Mouse (Mus musculus) forebrain, embryonic 10.5 days (tissue): Measurements from ENCODE around the gene BC030499. TPM values are rescaled to one million over a fixed set of nuclear protein-coding genes. Genes with fewer than 3 reads are reported as not detected.
A peak's percentile ranks its signal among the peaks of the same experiment; 100 is the strongest.

Source experiments
- DNase-seq: peaks from one replicate; pipeline ENCODE4 v3.0.0-alpha.2; 2017; ENCODE audit warnings: low spot score; ENCODE audit errors: extremely low spot score
- H3K27ac ChIP-seq: fragments of 300-500 bp; sonication (generic); 2 replicates; pipeline ENCODE4 v1.5.1; 2016; ENCODE audit warnings: mild to moderate bottlenecking
- H3K27me3 ChIP-seq: fragments of 300-500 bp; sonication (generic); 2 replicates; pipeline ENCODE4 v1.6.1; 2016; ENCODE audit warnings: mild to moderate bottlenecking; ENCODE audit not compliant: poor library complexity, severe bottlenecking
- H3K36me3 ChIP-seq: fragments of 300-500 bp; sonication (generic); replicated peaks from 2 replicates; pipeline ENCODE4 v1.6.1; 2016; ENCODE audit warnings: mild to moderate bottlenecking, moderate library complexity
- H3K4me1 ChIP-seq: fragments of 300-500 bp; sonication (generic); 2 replicates; pipeline ENCODE4 v1.6.1; 2016
- H3K4me3 ChIP-seq: fragments of 300-500 bp; sonication (generic); 2 replicates; pipeline ENCODE4 v1.5.1; 2016; ENCODE audit warnings: mild to moderate bottlenecking, moderate library complexity
- H3K9me3 ChIP-seq: fragments of 300-500 bp; sonication (generic); 2 replicates; pipeline ENCODE4 v1.6.1; 2016; ENCODE audit warnings: mild to moderate bottlenecking, moderate library complexity
- WGBS: fragments of 180-500 bp; shearing (Covaris S2); methylation state at CpG from one replicate; pipeline ENCODE4 v1.1.7; 2016; 5-methylcytosine and 5-hydroxymethylcytosine counted together
- polyA plus RNA-seq: library from polyadenylated mRNA; unstranded; fragments of >200 nt; fragmentation: Nextera tagmentation; extraction: Ambion mirVana; gene quantifications from 2 replicates; pipeline ENCODE4 v1.2.1, GENCODE M21; 2016

The BC030499 gene
- polyA plus RNA-seq, 1 experiment from 2014 or later, result 0.52 TPM

- H3K36me3 ChIP-seq, result peaks cover 90% of the 10 kb centered on the region
These were observed 31.6 kb downstream of the BC030499 start for GRCm38 (mm10) chr11:78322076-78322831.

DNA sequence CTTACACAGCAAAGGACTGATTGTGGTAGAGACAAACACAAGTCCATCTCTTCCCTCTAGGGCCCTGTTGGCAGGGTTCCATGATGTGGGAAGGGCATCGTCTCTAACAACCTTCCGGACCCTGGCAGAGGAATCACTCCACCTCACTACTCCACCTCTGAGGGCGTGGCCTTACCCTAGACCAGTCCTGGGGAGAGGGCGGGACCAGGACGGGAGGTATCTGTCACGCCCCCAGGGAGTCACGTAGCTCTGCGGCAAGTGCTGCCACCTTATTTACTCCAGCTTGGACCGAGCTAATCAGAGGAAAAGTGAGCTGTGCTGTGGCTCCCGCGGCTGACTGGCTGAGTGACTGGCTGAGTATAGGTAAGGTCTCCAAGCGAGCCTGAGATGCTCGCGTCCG, 32.2 kb downstream of the BC030499 start, which contains the start of gene Aldoc:
TSS of gene Aldoc (plus strand) at position 109 of the 400 bp plus-strand sequence.
- Histone ChIP-seq H3K4me3 (peak within 1 kb of the TSS; percentile 22), H3K4me1 (peaks cover 20% of the 10 kb centered on the region), H3K36me3 (peaks cover 84% of the 10 kb centered on the region), H3K9me3 (no peaks in the 10 kb centered on the region), H3K27me3 (no peaks in the 10 kb centered on the region), H3K27ac (peak within 1 kb of the TSS; percentile 40; the same call in 1 of the 2 replicates)
- peak; percentile 53 for DNase-seq
- WGBS, result 6% methylated on average over 15 of the region's 15 CpGs

More at GRCm38 (mm10) chr11:78322076-78322831, 31.6 kb downstream of the BC030499 start:
- Histone ChIP-seq H3K4me3 (peak overlapping the region; percentile 22; the same call in 1 of the 2 replicates), H3K27ac (peak overlapping the region; percentile 40; the same call in 1 of the 2 replicates), H3K9me3 (no peaks in the 10 kb centered on the region), H3K4me1 (peaks cover 20% of the 10 kb centered on the region), H3K27me3 (no peaks in the 10 kb centered on the region)
- WGBS, result 79% methylated on average over 2 of the region's 2 CpGs
- DNase-seq, result no peak

DNA sequence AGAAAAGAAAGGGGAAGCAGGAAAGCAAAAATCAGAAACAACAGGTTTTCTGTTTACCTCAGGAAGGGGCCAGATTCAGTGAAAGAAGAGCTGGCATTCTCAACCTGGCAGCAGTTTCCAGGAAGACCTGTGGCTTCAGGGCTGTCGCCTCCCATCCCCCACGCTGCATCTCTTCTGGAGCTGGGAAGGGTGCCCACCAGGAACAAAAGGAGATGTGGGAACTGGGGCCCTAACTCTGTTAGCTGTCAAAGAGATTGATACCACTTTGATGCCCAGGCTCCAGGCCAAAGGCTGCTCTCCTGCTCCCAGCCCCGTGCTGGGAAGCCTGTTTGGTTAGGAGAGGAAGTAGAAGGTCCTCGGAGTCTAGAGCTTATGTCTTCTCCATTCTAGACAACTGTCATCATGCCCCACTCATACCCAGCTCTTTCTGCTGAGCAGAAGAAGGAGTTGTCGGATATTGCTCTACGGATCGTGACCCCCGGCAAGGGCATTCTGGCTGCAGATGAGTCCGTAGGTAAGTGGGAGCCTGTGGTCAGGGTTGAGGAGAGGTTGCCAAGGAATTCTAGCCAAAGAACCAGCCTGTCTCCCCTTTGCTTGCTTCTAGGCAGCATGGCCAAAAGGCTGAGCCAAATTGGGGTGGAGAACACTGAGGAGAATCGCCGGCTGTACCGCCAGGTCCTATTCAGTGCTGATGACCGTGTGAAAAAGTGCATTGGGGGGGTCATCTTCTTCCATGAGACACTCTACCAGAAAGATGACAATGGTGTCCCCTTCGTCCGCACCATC, 33.6 kb downstream of the BC030499 start:
- H3K27me3 ChIP-seq, result no peaks in the 10 kb centered on the region
- H3K4me3 ChIP-seq, result no peak overlapping the region
- no peak overlapping the region for H3K27ac ChIP-seq
- no peak for DNase-seq
- H3K4me1 ChIP-seq, result peaks cover 27% of the 10 kb centered on the region
- no peaks in the 10 kb centered on the region for H3K9me3 ChIP-seq
- H3K36me3 ChIP-seq, result peaks cover 71% of the 10 kb centered on the region
- WGBS, result 93% methylated on average over 15 of the region's 15 CpGs

DNA sequence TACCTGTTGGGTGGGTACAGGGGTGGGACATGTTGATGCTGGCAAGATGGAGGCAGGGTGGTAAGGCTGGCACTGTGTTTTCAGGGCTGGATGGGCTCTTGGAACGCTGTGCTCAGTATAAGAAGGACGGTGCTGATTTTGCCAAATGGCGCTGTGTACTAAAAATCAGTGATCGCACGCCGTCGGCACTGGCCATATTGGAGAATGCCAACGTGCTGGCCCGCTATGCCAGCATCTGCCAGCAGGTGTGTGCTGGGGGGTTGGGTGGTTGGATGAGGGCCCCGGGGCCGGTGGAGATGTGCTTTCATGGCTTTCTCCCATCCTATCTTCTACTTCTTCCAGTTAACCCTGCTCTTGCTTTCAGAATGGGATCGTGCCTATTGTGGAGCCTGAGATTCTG, 34.3 kb downstream of the BC030499 start:
- Histone ChIP-seq H3K36me3 (peaks cover 63% of the 10 kb centered on the region), H3K9me3 (no peaks in the 10 kb centered on the region), H3K4me1 (peaks cover 33% of the 10 kb centered on the region), H3K27ac (no peak overlapping the region), H3K4me3 (no peak overlapping the region), H3K27me3 (no peaks in the 10 kb centered on the region)
- 94% methylated on average over 12 of the region's 12 CpGs for WGBS
- DNase-seq, result no peak

GRCm38 (mm10) chr11:78327215-78327614, 36.6 kb downstream of the BC030499 start:
- peaks cover 55% of the 10 kb centered on the region for H3K36me3 ChIP-seq
- WGBS, result 93% methylated on average over 4 of the region's 4 CpGs
- H3K9me3 ChIP-seq, result no peaks in the 10 kb centered on the region
- H3K4me3 ChIP-seq, result no peak overlapping the region
- H3K4me1 ChIP-seq, result peaks cover 28% of the 10 kb centered on the region
- H3K27ac ChIP-seq, result no peak overlapping the region
- no peaks in the 10 kb centered on the region for H3K27me3 ChIP-seq
- no peak for DNase-seq

- Histone ChIP-seq H3K27ac (peak within 1 kb of the TSS; percentile 88), H3K27me3 (no peaks in the 10 kb centered on the region), H3K4me3 (peak within 1 kb of the TSS; percentile 81), H3K4me1 (peaks cover 21% of the 10 kb centered on the region), H3K36me3 (peaks cover 55% of the 10 kb centered on the region), H3K9me3 (no peaks in the 10 kb centered on the region; the same call in 1 of the 2 replicates)
- 15% methylated on average over 37 of the region's 37 CpGs for WGBS
- peak; percentile 96 for DNase-seq
These were observed 37.2 kb downstream of the BC030499 start, which contains the start of gene Pigs for GRCm38 (mm10) chr11:78327634-78328511. Gene Pigs, plus strand, starts transcription at chr11:78328415.

DNA sequence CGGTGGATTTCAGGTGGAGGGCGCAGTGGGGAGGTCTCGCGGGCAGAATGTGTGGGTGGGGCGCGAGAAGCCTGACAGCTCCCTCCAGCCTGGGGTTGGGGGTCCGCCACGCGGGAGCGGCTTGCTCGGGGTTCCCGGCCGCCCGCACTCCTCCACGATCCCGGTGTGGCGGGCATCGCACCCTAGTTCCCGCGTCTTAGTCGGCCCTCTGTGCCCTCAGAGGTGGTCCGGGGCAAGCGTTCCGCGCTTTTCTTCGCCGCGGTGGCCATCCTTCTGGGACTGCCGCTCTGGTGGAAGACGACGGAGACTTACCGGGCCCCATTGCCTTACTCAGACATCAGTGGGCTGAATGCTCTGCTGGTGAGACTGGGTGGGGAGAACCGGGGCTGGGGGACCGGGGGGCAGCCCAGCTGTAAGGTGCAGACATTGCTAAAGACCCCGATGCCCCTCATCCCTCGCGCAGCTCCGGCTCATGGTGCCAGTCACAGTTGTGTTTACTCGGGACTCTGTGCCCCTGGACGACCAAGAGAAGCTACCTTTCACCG, 37.9 kb downstream of the BC030499 start:
- peak overlapping the region; percentile 81 for H3K4me3 ChIP-seq
- DNase-seq, result no peak
- H3K27ac ChIP-seq, result peak overlapping the region; percentile 88
- no peaks in the 10 kb centered on the region for H3K27me3 ChIP-seq
- no peaks in the 10 kb centered on the region; the same call in 1 of the 2 replicates for H3K9me3 ChIP-seq
- peaks cover 14% of the 10 kb centered on the region for H3K4me1 ChIP-seq
- H3K36me3 ChIP-seq, result peaks cover 58% of the 10 kb centered on the region
- WGBS, result under 1% methylated on average over 41 of the region's 41 CpGs

DNA sequence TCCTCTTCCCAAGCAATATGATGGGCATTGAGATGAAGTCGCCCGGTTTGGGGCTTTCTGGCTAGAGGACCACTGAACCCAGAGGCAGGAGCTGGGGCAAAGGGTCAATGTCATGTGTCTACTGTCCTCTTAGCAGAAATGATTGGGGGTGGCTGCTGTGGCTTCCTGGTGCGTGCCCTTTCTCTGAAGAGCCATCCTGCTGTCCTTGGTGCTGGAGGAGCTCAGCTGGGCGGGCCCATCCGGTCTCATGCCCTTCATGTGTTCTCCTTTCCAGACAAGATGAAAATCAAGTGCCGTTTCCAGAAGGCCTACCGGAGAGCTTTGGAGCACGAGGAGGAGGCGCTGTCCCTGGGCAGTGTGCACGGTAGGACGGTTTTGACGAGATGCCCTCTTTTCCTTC, 42.0 kb downstream of the BC030499 start:
- Histone ChIP-seq H3K4me1 (peaks cover 12% of the 10 kb centered on the region), H3K36me3 (peaks cover 68% of the 10 kb centered on the region), H3K4me3 (no peak overlapping the region), H3K27ac (no peak overlapping the region), H3K9me3 (no peaks in the 10 kb centered on the region; the same call in 1 of the 2 replicates), H3K27me3 (no peaks in the 10 kb centered on the region)
- whole genome bisulfite sequencing, result 96% methylated on average over 12 of the region's 12 CpGs
- DNase-seq, result no peak

DNA sequence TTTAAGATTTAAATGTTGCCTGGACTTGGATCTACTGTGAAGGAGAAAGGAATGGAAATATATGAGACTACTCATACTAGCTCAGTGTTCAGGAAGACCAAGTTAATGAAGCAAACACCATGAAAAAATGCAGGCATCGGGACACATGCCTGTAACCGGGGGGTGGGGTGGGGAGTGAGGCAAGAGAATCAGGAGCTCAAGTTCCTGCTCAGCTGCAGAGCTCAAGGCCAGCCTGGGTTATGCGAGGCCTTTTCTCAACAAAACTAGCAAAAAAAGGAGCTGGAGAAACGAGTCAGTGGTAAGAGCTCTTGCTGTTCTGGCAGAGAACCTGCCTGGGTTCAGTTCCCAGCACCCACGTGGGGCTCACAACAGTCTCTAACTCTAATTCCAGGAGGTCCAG, 43.4 kb downstream of the BC030499 start:
- peaks cover 80% of the 10 kb centered on the region for H3K36me3 ChIP-seq
- H3K4me1 ChIP-seq, result peaks cover 8% of the 10 kb centered on the region
- no peak overlapping the region for H3K4me3 ChIP-seq
- no peak overlapping the region for H3K27ac ChIP-seq
- H3K9me3 ChIP-seq, result no peaks in the 10 kb centered on the region; the same call in 1 of the 2 replicates
- no peak for DNase-seq
- 92% methylated on average over 5 of the region's 5 CpGs for WGBS
- no peaks in the 10 kb centered on the region for H3K27me3 ChIP-seq

DNA sequence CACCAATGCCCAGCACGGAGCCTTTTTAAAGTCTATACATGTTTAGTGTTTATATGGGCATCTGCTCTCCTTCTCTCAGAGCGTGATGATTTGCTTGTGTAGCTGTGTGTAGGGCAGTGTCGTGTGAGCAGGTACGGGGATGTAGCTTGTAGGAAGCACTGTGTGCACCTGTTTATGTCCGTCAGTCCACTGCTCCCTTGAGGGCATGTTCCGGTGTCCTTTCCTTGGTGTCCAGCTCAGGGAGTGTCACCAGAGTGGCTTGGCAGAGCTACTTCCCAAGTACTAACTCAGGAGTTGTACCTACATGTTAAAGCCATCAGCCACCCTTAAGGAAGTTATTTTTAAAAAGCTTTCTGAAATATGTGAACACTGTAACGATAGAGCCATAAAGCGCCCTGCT, 46.4 kb downstream of the BC030499 start:
- no peak overlapping the region for H3K4me3 ChIP-seq
- no peak for DNase-seq
- WGBS, result 96% methylated on average over 8 of the region's 8 CpGs
- no peaks in the 10 kb centered on the region for H3K27me3 ChIP-seq
- H3K4me1 ChIP-seq, result no peaks in the 10 kb centered on the region
- H3K36me3 ChIP-seq, result peaks cover 97% of the 10 kb centered on the region
- H3K27ac ChIP-seq, result no peak overlapping the region
- no peaks in the 10 kb centered on the region; the same call in 1 of the 2 replicates for H3K9me3 ChIP-seq

- H3K9me3 ChIP-seq, result no peaks in the 10 kb centered on the region
- H3K4me3 ChIP-seq, result no peak overlapping the region
- H3K27me3 ChIP-seq, result no peaks in the 10 kb centered on the region
- whole genome bisulfite sequencing, result 89% methylated on average over 12 of the region's 12 CpGs
- peaks cover 41% of the 10 kb centered on the region for H3K4me1 ChIP-seq
- H3K36me3 ChIP-seq, result peaks cover 56% of the 10 kb centered on the region
- no peak overlapping the region for H3K27ac ChIP-seq
- no peak for DNase-seq
These were observed 51.1 kb downstream of the BC030499 start for GRCm38 (mm10) chr11:78341702-78342101.
